Mouse (Mus musculus): ENCODE measurements at regions not wholly inside any gene's neighbourhood (a gene's known extent, or its start where the extent isn't known, plus 50 kb on each side); places are given as distances from the start of the nearest gene placed in this dataset.

DNA sequence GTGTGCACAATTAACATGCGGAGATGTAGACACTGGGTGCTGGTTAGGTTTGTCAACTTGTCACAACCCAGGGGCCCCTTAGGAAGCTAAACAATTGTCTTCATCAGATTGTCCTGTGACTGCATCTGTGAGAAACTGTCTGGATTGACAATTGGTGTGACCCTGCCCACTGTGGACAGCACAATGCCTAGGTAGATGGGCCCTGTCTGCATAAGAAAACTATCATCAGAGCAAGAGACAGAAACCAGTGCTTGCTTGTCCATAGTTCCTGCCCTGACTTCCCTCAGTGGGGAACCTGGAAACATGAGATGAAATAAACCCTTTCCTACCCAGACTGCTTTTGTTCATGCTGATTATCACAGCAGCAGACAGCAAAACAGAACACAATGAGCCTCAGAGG lies 63.5 kb upstream of the Tyw5 start:
- no peak for DNase-seq (ENCODE audit: low spot score in 2 of 2)

- DNase-seq (ENCODE audit: low spot score in 2 of 2) = no peak
Observed at GRCm38 (mm10) chr1:57472235-57472634, 65.3 kb upstream of the Tyw5 start.

DNA sequence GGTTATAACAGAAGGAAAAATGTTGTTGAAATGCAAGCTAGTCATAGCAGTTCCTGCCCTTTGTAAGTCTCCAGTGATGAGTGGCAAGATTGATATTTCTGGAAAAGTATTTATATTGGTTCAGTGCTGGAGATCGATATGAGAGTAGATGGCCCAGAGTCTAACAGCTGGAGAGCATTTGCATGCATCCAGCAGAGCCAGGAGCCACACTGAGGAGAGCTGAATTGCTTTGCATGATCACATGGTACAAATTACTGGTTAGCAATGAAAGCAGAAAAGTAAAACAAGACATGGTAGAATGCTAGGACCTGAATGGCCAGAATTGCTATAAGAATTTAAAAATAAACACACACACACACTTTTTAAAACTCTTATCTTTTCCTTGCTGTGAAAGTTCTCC lies 70.8 kb upstream of the Tyw5 start:
- no peak for DNase-seq (ENCODE audit: low spot score in 2 of 2)

GRCm38 (mm10) chr1:57478151-57478550 lies 71.2 kb upstream of the Tyw5 start:
- no peak for DNase-seq (ENCODE audit: low spot score in 2 of 2)

GRCm38 (mm10) chr1:57478800-57479199 lies 71.9 kb upstream of the Tyw5 start:
- no peak for DNase-seq (ENCODE audit: low spot score in 2 of 2)

GRCm38 (mm10) chr1:57479566-57479965 lies 72.7 kb upstream of the Tyw5 start:
- DNase-seq (ENCODE audit: low spot score in 2 of 2) = no peak

- no peak for DNase-seq (ENCODE audit: low spot score in 2 of 2)
Observed at GRCm38 (mm10) chr1:57489176-57489575, 82.3 kb upstream of the Tyw5 start.

DNA sequence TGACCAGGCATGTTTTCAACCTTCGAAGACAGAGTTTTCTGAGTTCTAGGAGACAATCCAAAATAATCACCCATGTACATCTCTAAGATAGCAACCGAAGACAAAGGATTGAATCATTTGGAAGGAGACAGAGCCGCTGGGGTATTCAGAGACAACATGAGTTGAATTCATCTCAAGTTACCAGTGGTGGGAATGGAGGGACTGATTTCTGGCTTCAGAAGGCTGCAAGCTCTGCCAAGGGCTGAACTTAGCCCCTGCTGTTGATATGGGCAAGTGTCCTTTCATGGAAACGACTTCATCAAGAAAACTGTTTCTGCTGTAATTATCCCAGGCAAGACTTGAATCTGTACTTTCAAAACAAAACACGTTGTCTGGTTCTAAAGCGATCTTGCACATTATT lies 82.7 kb upstream of the Tyw5 start:
- DNase-seq (ENCODE audit: low spot score in 2 of 2) = no peak

DNA sequence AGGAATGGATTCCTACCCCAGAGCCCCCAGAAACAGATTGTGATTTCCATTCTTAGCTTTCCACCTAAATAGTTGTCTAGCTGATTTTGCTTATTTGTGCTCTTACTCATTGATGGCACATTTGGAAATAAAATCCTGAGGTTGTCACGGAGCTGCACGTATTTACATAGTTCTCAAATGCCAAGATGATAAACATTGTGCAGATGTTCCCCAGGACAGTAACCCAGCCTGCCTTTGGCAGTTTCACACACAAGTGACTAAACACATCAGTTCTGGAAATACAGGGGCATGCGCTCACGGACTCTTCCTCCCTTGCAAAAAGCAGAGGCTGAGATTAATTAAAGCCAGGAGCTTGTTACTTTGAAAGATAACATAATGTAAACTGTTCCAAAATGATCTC lies 83.1 kb upstream of the Tyw5 start:
- no peak for DNase-seq (ENCODE audit: low spot score in 2 of 2)

DNA sequence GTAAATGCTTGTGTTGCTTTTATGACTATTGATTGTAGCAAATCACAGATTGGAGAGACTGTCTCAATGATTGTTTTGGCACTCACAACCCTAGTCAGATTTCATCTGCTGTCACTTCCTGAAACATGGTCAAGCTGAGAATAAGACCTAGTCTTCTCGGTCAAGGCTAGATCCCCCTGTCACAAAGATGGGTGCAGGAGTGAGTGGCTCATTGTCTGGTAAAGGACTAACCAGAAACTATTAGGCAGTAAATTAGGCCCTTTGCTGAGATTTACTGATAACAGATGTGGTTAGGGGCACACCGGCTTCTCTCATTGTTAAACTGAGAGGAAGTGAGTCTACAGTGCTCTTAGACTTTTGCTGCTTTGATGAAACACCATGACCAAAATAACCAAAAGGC lies 85.8 kb upstream of the Tyw5 start:
- no peak for DNase-seq (ENCODE audit: low spot score in 2 of 2)

- no peak for DNase-seq (ENCODE audit: low spot score in 2 of 2)
Observed at GRCm38 (mm10) chr1:57497489-57498037, 90.7 kb upstream of the Tyw5 start.

DNA sequence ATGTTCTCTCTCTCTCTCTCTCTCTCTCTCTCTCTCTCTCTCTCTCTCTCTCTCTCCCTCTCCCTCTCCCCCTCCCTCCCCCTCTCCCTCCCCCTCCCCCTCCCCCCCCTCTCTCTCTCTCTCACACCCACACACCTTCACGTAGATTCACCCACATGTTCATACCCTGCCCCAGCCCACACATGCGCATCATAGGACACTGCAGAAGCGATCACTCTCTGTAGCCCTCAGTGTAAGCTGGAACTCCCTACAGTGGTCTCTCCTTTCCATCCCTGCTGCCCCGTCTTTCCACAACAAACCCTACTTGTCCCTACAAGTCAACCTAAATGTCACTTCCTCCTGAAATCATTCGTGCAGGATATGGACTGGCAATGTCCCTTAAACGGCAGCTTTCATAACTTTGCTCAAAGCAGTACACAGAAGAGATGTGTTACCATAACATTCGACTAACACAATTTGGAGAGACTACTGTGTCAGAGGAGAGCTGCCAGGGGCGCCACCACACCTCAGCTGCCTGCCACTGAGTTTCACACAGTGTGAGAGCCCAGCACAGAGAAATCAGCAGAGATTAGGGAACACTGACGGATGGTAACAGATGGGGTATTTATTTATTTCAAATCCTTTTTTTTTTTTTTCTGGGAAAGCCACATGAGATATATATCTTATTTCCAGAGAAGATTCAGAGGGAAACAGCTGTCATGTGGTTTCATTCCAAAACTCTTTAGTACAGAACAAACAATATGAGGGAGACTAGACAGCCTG lies 103.6 kb upstream of the Tyw5 start:
- no peak for DNase-seq (ENCODE audit: low spot score in 2 of 2)

DNA sequence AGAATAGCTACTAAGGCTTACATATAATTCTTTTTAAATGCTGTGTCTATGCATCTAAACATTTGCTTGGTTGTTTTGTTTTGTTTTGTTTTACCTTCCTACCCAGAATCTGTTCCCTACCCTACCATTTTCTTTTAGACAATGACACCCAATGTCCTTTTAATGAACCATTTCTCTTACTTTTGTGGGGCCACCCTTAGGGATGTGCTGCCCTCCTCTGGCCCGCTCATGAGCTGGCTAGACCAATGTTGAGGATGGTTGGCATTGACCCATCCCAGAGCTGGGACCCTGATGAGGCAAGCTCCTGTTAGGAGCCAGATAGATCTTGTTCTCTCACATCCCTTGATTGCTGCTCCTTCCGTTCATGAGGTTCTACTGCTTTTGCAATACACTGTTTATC lies 105.0 kb upstream of the Tyw5 start:
- no peak for DNase-seq (ENCODE audit: low spot score in 2 of 2)

- no peak for DNase-seq (ENCODE audit: low spot score in 2 of 2)
Observed at GRCm38 (mm10) chr1:57512516-57512915, 105.6 kb upstream of the Tyw5 start.

- peak in 1 of 2 experiments; percentile 4 for DNase-seq (ENCODE audit: low spot score in 2 of 2)
Observed at GRCm38 (mm10) chr1:57525965-57526364, 119.1 kb upstream of the Tyw5 start.

DNA sequence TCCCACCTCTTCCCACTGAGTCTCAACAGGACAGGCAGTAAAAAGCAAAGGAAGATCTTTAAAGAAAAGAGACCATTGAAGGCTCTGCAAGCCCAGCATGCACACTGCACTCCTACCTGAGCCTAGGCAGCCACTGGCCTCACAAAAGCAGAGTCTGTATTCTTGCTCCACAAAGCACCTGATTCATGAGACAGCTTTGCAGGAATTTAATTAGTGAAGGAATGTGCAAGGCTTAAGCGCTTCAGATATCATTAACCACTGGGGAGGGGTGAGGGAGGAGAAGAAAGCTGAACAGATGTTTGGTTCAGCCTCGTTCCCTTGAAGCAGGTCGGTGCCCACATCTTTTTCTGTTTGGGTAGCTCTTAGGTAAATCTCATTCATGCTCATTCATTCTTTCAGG lies 121.8 kb upstream of the Tyw5 start:
- DNase-seq (ENCODE audit: low spot score in 2 of 2) = no peak

DNA sequence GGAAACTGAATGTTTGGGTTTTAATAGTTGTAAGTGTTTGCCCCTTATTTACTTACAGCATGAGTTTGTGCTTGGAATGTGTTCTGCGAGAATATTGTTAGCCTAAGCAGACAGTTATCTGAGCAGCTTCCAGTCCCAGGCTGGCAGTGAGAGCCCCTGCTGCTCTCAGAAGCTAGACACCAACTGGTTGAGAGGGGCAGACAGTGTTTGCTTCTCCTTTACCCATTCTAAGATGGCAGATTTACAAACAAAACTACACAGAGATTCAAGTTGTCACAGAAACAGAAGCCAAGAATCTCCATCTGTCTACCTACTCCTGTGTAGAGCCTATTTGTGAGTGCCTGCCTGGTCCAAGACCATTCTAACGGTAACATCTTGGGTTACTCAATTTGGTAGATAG lies 122.4 kb upstream of the Tyw5 start:
- no peak for DNase-seq (ENCODE audit: low spot score in 2 of 2)

- no peak for DNase-seq (ENCODE audit: low spot score in 2 of 2)
Observed at GRCm38 (mm10) chr1:57537369-57537768, 130.5 kb upstream of the Tyw5 start.

GRCm38 (mm10) chr1:57544684-57545083 lies 137.8 kb upstream of the Tyw5 start:
- no peak for DNase-seq (ENCODE audit: low spot score in 2 of 2)

DNA sequence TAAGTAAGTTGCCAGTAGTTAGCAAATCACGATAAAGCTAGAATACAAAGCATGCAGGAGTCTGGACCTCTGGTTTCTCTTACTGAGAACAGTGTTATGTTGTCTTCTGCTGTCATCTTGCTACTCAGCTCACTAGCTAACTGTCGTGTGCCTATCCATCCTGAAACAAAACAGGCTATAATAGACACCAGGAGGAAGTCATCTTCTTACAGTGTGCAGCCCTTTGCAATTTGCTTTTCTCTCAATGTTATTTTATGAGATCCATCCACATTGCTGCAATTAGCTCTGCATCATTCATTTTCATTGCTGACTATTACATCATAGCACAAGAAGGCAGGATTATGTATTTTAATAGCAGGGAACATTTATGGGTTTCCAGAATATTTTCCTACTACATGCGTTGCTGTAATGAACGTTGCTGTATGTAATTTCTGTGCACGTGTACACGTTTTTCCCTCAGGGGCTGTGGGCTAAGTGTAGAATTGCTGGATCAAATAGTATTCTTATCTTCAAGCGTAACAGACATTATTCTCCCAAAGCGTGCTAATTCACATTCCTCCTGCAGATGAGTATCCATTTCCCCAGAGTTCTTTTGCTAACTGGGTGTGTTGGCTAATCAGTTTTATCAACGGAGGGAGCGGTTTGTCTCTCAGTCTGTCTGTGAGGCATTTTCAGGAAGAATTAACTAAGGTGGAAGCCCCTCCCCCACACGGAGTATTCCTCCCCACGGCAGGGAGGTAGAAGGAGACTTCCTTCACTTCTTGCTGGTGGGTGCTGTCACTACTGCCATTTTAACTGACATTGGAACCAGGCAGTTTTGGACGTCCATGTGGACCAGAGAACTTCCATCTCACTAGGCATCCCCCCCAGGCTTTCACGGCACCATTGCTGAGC lies 139.1 kb upstream of the Tyw5 start:
- DNase-seq (ENCODE audit: low spot score in 2 of 2) = no peak

GRCm38 (mm10) chr1:57561517-57561916 lies 154.6 kb upstream of the Tyw5 start:
- DNase-seq (ENCODE audit: low spot score in 2 of 2) = no peak

- DNase-seq (ENCODE audit: low spot score in 2 of 2) = no peak
Observed at GRCm38 (mm10) chr1:57564676-57565075, 157.8 kb upstream of the Tyw5 start.

GRCm38 (mm10) chr1:57572097-57572496 lies 165.2 kb upstream of the Tyw5 start:
- DNase-seq (ENCODE audit: low spot score in 2 of 2) = no peak
